Mouse (Mus musculus) layer of hippocampus, postnatal 25 days (tissue): Measurements from ENCODE around the gene Mbd5. TPM values are rescaled to one million over a fixed set of nuclear protein-coding genes. Genes with fewer than 3 reads are reported as not detected.
A peak's percentile ranks its signal among the peaks of the same experiment; 100 is the strongest.
"Not testable (repeated sequence)": the region's sequence is repeated elsewhere in the genome, so short reads cannot be mapped to it uniquely, and the experiment has no call there.

Experiments
- DNase-seq, 2 experiments: peaks; one replicate each; pipeline ENCODE4 v3.0.0; 2022; ENCODE audit warnings: mixed read lengths in 2 of 2, low spot score in 1 of 2; ENCODE audit errors: extremely low spot score in 1 of 2
- total RNA-seq, 2 experiments: library from RNA; stranded (reverse); gene quantifications; 2 replicates each; pipeline ENCODE4 v1.2.3; 2021

Gene Mbd5
- total RNA-seq, 2 experiments from 2014 or later: 101 to 125 TPM

- no peak for DNase-seq
Observed at GRCm38 (mm10) chr2:49160232-49160947, 211.1 kb downstream of the Mbd5 start.

GRCm38 (mm10) chr2:49169766-49170165 lies 220.5 kb downstream of the Mbd5 start:
- no peak for DNase-seq

DNA sequence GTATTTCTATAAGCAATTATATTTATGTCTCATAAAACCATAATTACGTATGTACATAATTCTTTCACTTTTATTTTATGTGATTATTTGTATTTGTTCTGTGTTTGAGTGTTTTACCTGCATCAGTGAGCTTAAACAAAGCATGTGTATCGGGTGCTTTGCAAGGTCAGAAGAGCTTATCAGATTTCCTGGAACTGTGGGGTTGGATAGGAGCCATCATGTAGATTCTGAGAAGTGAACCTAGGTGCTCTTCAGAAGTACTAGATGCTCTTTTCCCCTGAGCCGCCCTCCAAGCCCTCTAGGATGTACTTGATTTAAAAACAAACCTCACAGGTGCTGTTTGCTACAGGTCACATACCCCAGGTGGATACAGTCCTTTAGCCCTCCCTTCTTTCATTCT lies 227.7 kb downstream of the Mbd5 start:
- no peak for DNase-seq

- DNase-seq: no peak
Observed at GRCm38 (mm10) chr2:49190984-49191383, 241.7 kb downstream of the Mbd5 start.

DNA sequence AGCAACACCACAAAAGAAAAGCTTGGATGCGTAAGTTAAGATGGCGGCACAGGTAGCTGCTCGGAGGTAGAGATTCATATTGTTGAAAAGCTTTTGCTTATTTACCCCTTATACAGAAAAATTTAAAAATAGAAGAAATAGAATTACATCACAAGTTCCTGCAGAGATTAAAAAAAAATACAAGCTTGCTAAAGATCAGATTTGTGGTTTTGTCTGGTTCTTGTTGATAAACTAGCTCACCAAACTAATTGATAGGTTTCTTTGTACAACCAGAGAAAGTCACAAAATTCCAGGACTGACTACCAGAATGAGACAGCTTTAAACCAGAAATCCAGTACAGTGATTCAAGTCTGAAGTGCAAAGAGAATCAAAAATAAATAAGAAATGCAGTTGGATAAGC lies 242.4 kb downstream of the Mbd5 start:
- DNase-seq: no peak

GRCm38 (mm10) chr2:49204081-49204480 lies 254.8 kb downstream of the Mbd5 start:
- DNase-seq: no peak

- DNase-seq: not testable (repeated sequence)
Observed at GRCm38 (mm10) chr2:49205692-49206091, 256.4 kb downstream of the Mbd5 start.

DNA sequence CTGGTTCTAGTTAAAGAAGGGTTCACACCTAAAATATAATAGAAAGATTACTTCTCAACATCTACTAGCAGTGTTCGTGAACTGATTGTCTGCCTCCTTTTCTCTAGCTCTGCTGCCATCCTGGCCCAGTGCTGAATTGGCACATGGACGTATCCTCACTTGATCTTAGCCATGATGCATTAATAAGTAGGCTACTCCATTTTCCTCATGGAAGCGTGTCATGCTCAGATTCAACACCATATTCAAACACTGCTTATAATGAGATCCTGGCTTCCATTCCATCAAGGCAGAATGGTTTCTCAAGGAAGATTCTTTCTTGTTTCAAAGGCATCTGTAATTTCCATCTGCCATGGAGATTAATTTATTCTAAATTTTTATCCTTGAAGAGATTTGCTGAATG lies 260.0 kb downstream of the Mbd5 start:
- DNase-seq: no peak

- DNase-seq: no peak
Observed at GRCm38 (mm10) chr2:49210408-49210807, 261.1 kb downstream of the Mbd5 start.

- DNase-seq: no peak
Observed at GRCm38 (mm10) chr2:49229725-49230124, 280.4 kb downstream of the Mbd5 start.

DNA sequence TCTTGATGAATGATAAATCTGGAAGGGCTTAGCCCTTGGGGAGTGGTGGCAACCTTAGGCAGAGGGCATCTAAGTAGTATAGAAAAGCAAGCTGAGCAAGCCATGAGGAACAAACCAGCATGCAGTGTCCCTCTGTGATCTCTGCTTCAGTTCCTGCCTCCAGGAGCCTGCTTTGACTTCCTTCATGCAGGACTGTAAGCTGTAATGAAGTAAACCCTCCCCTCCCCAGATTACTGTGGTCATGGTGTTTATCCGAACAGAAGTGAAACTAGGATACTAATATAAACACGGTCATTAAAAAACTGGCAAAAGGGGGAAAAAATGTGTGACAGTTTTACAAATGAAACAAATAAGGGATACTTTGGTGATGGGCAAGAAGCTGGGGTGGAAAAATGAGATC lies 284.8 kb downstream of the Mbd5 start:
- no peak for DNase-seq

- no peak for DNase-seq
Observed at GRCm38 (mm10) chr2:49241715-49242114, 292.4 kb downstream of the Mbd5 start.

- no peak for DNase-seq
Observed at GRCm38 (mm10) chr2:49264092-49264491, 314.8 kb downstream of the Mbd5 start.

DNA sequence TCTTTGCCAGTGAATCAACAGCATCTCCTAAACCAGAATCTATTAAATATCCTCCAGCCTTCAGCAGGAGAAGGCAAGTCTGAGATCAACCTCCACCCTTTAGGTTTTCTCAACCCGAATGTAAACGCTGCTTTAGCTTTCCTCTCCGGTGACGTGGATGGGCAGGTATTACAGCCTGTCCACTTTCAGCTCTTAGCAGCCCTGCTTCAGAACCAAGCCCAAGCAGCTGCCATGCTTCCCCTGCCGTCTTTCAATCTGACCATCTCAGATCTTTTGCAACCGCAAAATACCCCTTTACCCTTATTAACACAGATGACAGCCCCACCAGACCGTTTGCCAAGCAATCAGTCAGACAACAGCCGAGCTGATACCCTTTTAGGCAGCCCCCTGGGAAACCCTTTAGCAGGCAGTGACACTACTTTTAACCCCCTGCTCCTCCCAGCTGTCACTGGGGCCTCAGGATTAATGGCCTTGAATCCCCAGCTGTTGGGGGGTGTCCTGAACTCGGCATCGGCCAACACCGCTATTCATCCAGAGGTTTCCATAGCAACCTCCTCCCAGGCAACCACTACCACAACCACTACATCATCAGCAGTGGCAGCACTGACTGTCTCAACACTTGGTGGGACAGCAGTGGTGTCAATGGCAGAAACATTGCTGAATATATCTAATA lies 323.1 kb downstream of the Mbd5 start:
- DNase-seq: no peak

GRCm38 (mm10) chr2:49276017-49276722 lies 326.9 kb downstream of the Mbd5 start:
- DNase-seq: no peak

DNA sequence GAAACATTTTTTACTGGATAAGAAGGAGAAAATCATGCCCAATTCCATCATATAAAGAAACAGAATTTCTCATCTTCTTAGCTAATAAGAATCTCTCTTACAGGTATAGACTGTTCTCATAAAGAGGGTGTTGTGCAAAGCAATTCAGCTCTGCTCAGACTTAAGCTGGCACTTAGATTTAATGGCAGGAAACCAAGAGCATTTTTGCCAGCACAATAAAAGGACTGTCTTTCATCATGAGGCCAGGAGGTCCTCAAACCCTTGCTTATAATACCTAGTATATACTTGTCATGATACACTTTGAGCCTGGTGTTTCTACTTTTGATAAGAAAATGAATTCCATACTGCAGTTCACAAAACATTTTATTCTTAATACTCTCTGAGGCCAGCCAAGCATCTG lies 331.2 kb downstream of the Mbd5 start:
- no peak for DNase-seq

- DNase-seq: no peak
Observed at GRCm38 (mm10) chr2:49283583-49283982, 334.3 kb downstream of the Mbd5 start.

DNA sequence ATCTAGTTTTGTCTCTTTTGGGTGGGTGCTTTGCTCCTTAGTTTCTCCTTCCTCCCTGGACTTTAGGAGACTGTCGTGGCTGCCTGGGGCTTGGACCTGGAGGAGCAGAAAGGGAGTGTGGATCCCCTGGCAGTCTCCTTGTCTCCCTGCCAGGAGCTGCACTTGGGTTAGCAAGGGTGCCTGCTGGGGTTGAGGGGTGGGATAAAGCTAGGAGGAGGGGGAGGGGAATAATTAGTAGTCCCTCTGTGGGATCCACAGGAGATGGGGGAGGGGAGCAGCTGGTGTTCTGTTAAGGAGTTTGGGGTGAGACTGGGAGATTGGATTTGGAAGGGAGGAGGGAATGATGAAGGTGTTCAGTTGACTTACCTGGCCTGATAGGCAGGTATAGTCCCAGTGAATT lies 337.7 kb downstream of the Mbd5 start:
- no peak for DNase-seq

GRCm38 (mm10) chr2:49291709-49292108 lies 342.4 kb downstream of the Mbd5 start:
- no peak for DNase-seq

DNA sequence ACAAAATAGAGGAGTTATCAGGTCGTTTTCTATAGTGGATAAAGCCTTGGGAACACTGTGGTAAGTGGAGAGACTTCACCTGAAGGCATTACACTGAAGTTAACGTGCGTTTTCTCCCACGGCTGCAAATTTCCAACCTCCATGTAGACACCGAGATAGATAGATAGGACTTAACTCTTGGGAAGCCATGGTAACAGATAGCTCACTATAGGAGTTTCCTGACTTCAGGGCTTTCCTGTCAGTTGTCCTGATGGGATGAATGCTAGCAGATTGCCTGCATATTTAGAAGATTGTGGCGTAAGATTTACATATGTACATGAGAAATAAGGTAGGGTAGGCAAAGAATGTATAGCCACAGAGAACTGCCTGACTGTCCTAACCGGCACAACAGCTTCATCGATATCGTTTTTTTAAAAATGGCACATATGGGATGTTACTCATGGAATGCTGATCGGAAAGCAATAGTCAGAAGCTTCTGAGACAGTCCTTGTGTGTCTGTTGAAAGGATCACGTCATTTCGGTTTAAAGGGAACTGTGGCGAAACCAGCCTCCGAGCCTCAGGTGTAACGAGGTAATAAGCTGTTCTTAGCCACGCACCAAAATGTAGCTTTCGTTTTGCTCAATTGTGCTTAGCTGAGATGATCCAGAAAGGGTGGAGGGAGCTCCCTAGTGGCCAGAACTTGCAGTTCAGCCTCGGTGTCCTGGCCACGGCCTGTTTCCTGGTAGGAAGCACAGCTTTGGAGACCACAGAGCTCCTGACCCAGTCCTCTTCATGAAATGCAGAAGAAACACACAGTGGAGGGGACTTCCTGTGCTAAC lies 363.5 kb downstream of the Mbd5 start:
- peak; percentile 60 to 91 for DNase-seq

- no peak for DNase-seq
Observed at GRCm38 (mm10) chr2:49333594-49333993, 384.3 kb downstream of the Mbd5 start.
